In genomic region chr17:63419503-63419902, GRCm38 (mm10) we compare ENCODE assay signal across 21 mouse cellular contexts.
DNase-seq lines count a peak whose midpoint lies in the region; ATAC-seq lines count a peak whose summit lies in the region.
"Had no signal": no experiment of that assay in that cellular context is flagged by ENCODE, and none has a peak within 500 bp of the region (broad histone marks: within the 10 kb centered on the region; RNA-seq: fewer than 3 reads in every experiment).

No protein-coding gene starts in this region.

- ATAC-seq in frontal cortex, adult (ENCODE audit: low TSS enrichment): peak; percentile 90
- no peak for ATAC-seq in CD4-positive, CD25-positive, alpha-beta regulatory T cell, adult 4 months
- ATAC-seq: activated CD4-positive, CD25-positive, alpha-beta regulatory T cell, adult 4 months; Patski had no signal

- DNase-seq in frontal cortex, postnatal 25 days (ENCODE audit: low spot score in 2 of 2): no peak
- DNase-seq in heart, adult 11 months: peak; percentile 35
- no peak for DNase-seq in heart, adult 9 months (ENCODE audit: low spot score in 2 of 2)
- DNase-seq in right cerebral cortex, adult 18-20 months: peak; percentile 34
- DNase-seq in right cerebral cortex, adult 2 months (ENCODE audit: low spot score in 2 of 2): no peak
- DNase-seq in brain, adult 2 months (ENCODE audit: low read depth, low spot score): peak; percentile 57
- DNase-seq: adrenal gland, adult 2 months; adrenal gland, adult 8-10 months; adrenal gland, postnatal 10 days; adrenal gland, postnatal 14 days; adrenal gland, postnatal 25 days; adrenal gland, postnatal 36 days; B cell, adult 2 months; cerebellum, adult 11 months; cerebellum, adult 11-12 months; cerebellum, adult 18-20 months; cerebellum, adult 2 months had no signal

Comparison
In these comparisons a context has a peak if more than half of its experiments do, and no peak if none do; other contexts are left out.
1. DNase-seq: peak in heart, adult 11 months (single experiment), right cerebral cortex, adult 18-20 months (single experiment) and brain, adult 2 months (single experiment); none in frontal cortex, postnatal 25 days (0 of 2), heart, adult 9 months (0 of 2) and right cerebral cortex, adult 2 months (0 of 2).